Mouse (Mus musculus) ES-Bruce4 (cell line): ENCODE results near the gene Mettl27. TPM values are rescaled to one million over a fixed set of nuclear protein-coding genes. Genes with fewer than 3 reads are reported as not detected.
A peak's percentile ranks its signal among the peaks of the same experiment; 100 is the strongest.

Experiments used
- H3K27ac ChIP-seq: 2 replicates; pipeline ENCODE4 v1.5.1; 2012; ENCODE audit warnings: low read length, inconsistent platforms; ENCODE audit not compliant: insufficient read depth
- H3K27me3 ChIP-seq: 2 replicates; pipeline ENCODE4 v1.6.1; 2012; ENCODE audit warnings: mild to moderate bottlenecking, low read length, inconsistent platforms; ENCODE audit not compliant: control insufficient read depth, poor library complexity, insufficient read depth, severe bottlenecking
- H3K36me3 ChIP-seq: 2 replicates; pipeline ENCODE4 v1.6.1; 2012; ENCODE audit warnings: inconsistent platforms, mild to moderate bottlenecking, low read length, moderate library complexity; ENCODE audit not compliant: control insufficient read depth, poor library complexity, insufficient read depth, severe bottlenecking
- H3K4me1 ChIP-seq: one replicate; pipeline ENCODE4 v1.8.1; 2011; ENCODE audit warnings: low read length; ENCODE audit not compliant: control insufficient read depth, insufficient read depth
- H3K4me3 ChIP-seq: 2 replicates; pipeline ENCODE4 v1.5.1; 2011; ENCODE audit warnings: low read depth, mild to moderate bottlenecking, low read length
- H3K9ac ChIP-seq: 2 replicates; pipeline ENCODE4 v1.6.1; 2012; ENCODE audit warnings: low read depth, mild to moderate bottlenecking, inconsistent platforms; ENCODE audit not compliant: poor library complexity, severe bottlenecking
- H3K9me3 ChIP-seq: replicated peaks from 2 replicates; pipeline ENCODE4 v1.6.1; 2012; ENCODE audit warnings: mild to moderate bottlenecking, low read length, inconsistent platforms; ENCODE audit not compliant: control insufficient read depth, poor library complexity, insufficient read depth, severe bottlenecking
- CTCF ChIP-seq: IDR thresholded peaks from one replicate; pipeline ENCODE4 v1.8.1; 2011; ENCODE audit warnings: low read depth, low read length
- EP300 ChIP-seq: IDR thresholded peaks from 2 replicates; pipeline ENCODE4 v1.6.1; 2011; ENCODE audit warnings: low read depth, low read length; ENCODE audit not compliant: insufficient read depth
- POLR2A ChIP-seq: IDR thresholded peaks from one replicate; pipeline ENCODE4 v1.8.1; 2011; ENCODE audit warnings: low read length; ENCODE audit not compliant: insufficient read depth
- polyA plus RNA-seq: library from polyadenylated mRNA; stranded (reverse); fragments of >200 nt; gene quantifications from 2 replicates; pipeline ENCODE4 v1.2.4, GENCODE M21; 2011; ENCODE audit warnings: low read depth; ENCODE audit not compliant: missing spikeins, insufficient read depth, insufficient read length

Gene Mettl27
- polyA plus RNA-seq, 1 experiment = 36.3 TPM

DNA sequence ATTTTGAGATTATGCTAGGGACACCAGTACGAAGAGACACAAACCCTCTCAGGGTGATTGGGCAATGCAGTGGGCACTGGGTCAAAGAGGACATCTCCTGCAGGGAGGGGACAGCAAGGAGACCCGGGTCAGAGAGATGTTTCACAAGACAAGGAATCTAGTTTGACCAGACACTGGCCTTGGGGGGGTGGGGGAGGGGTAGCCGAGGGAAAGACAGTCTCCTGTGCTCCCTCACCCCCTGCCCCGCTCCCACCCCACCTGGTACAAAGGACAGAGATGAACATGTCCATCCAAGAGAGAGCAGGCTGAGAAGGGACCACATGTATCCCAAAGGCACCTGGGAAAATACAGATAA, 15.9 kb downstream of the Mettl27 start:
- peaks cover 6% of the 10 kb centered on the region for H3K4me1 ChIP-seq
- peak overlapping the region; percentile 85 for H3K27ac ChIP-seq
- H3K4me3 ChIP-seq = no peak overlapping the region
- no peaks in the 10 kb centered on the region for H3K9me3 ChIP-seq
- no peak overlapping the region for H3K9ac ChIP-seq
- no peak for TF ChIP-seq CTCF
- peak; percentile 89 for TF ChIP-seq EP300
- TF ChIP-seq POLR2A = no peak
- H3K27me3 ChIP-seq = no peaks in the 10 kb centered on the region
- H3K36me3 ChIP-seq = no peaks in the 10 kb centered on the region

DNA sequence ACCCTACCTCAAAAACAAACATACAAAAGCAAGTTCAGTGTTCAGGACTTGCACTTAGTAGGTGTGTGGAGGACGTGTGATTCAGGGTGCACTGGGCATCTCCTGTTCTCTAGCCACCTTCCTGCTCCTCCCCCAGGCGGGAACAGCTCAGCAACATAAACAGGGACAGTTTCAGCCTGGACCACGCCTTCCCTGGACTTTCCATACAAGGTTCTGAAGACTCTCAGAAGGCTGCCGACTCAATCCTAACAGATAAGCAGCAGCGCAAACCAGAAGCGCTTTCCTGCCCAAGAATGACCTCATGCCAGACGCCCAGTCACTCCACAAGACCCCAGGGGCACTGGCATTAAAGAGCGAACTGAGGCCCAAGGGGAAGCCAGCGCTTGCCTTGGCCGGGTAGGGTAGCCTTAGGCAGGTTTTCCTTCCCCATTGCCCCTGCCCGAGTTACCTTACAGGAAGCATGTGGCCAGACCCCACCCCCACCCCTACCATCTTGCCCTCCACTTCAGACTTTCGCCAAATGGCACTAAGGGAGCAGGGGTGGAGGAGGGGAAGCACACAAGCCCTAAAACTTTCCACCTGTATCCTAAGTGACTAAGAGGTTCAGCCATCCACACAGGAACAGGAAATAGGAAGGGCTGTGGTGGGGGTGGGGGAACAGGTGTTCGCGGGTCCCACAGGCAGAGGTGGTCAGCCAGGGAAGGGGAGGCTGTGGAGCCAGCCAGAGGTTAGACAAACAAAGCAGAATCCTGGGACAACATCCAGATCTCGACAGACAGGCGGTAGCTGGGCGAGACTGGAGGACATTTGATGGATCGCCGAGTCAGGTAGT, 19.1 kb downstream of the Mettl27 start:
- no peaks in the 10 kb centered on the region for H3K36me3 ChIP-seq
- H3K4me1 ChIP-seq = peaks cover 7% of the 10 kb centered on the region
- peak overlapping the region; percentile 57 for H3K27ac ChIP-seq
- peak overlapping the region; percentile 37 for H3K9ac ChIP-seq
- H3K4me3 ChIP-seq = peak overlapping the region; percentile 53
- H3K27me3 ChIP-seq = no peaks in the 10 kb centered on the region
- TF ChIP-seq POLR2A = peak; percentile 20
- peak; percentile 81 for TF ChIP-seq EP300
- no peak for TF ChIP-seq CTCF
- no peaks in the 10 kb centered on the region for H3K9me3 ChIP-seq

DNA sequence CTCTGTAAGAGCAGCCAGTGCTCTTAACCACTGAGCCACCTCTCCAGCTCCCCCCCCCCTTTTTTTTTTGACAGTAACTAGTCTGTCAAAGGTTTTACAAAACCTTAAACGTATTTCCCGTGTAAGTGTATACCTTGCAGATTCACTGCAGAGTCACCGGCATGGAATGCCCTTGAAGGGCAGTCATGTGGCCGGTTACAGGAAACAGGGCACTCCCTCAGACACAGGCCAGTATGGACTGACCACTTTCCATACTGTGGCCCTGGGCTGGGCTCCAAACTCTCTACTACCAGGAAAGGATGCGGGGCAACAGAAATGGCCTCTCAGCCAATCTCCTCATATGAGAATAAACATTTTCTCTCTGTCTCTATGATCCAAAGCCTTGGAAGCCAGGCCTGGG, 23.3 kb downstream of the Mettl27 start:
- TF ChIP-seq POLR2A (no peak), CTCF (no peak), EP300 (no peak)

DNA sequence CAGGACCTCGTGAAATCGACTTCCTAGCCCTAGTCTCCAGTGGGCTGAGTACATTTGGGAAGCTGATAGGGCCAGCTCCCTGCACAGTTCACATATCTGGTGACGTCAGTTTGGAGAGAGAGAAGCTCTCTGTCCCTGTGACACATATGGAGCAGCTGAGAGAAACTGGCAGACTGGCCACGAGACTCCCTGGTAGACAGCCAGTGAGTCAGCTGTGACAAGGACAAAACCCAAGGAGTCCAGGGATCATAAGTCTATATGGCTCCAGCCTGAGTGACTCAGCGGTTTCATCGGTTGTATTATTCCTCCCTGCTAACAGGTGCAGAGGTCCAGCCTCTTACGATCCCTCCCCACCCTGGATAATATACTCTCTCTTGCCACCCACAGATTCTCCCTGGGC, 26.9 kb downstream of the Mettl27 start:
- peaks cover 12% of the 10 kb centered on the region for H3K4me1 ChIP-seq
- H3K4me3 ChIP-seq = no peak overlapping the region
- no peak overlapping the region for H3K9ac ChIP-seq
- no peaks in the 10 kb centered on the region for H3K36me3 ChIP-seq
- peak overlapping the region; percentile 1; the same call in 1 of the 2 replicates for H3K27ac ChIP-seq
- no peaks in the 10 kb centered on the region for H3K9me3 ChIP-seq
- TF ChIP-seq CTCF (no peak), POLR2A (no peak), EP300 (no peak)
- H3K27me3 ChIP-seq = no peaks in the 10 kb centered on the region

More for the DNA sequence above, 23.3 kb downstream of the Mettl27 start:
- no peak overlapping the region for H3K27ac ChIP-seq
- H3K4me1 ChIP-seq = peaks cover 11% of the 10 kb centered on the region
- H3K36me3 ChIP-seq = no peaks in the 10 kb centered on the region
- no peak overlapping the region for H3K4me3 ChIP-seq
- no peak overlapping the region for H3K9ac ChIP-seq
- no peaks in the 10 kb centered on the region for H3K27me3 ChIP-seq
- H3K9me3 ChIP-seq = no peaks in the 10 kb centered on the region

DNA sequence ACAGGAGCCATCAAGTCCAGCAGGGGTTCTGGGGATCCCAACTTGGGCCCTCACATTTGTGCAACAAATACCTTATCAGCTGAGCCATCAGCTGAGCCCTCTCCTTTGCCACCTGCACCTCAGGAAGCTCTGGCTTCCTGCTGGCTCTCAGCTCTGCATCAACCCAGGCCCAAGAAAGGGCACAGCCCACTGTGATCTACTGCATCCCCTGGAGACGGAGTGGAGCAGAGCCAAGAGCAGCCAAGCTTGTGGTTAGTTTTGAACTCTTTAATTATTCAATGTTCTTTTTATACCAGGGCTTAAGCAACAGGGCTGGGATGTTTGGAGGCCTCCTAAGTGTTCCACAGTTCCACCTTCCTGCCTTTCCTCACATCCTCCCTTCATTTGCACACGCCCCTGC, 28.3 kb downstream of the Mettl27 start:
- Histone ChIP-seq H3K4me3 (no peak overlapping the region), H3K27ac (peak overlapping the region; percentile 11; the same call in 1 of the 2 replicates), H3K9me3 (no peaks in the 10 kb centered on the region), H3K36me3 (no peaks in the 10 kb centered on the region), H3K27me3 (no peaks in the 10 kb centered on the region), H3K9ac (no peak overlapping the region), H3K4me1 (peaks cover 12% of the 10 kb centered on the region)
- TF ChIP-seq CTCF (no peak), POLR2A (no peak), EP300 (no peak)

DNA sequence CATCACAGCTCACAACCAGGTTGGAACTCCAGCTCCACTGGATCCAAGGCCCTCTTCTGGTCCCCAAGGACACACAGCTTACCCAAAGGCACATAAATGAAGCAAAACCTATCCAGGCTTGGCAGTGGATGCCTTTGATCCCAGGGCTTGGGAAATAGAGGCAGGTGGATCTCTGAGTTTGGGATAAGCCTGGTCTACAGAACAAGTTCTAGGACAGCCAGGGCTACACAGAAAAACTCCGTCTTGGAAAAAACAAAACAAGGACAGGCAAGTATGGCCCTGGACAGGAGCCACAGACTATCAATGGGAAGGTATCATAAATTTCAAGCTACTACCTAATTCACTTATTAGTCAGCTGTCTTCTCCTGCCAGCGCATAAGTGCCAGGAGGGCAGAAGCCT, 29.4 kb downstream of the Mettl27 start:
- Histone ChIP-seq H3K27me3 (no peaks in the 10 kb centered on the region), H3K4me3 (no peak overlapping the region), H3K9ac (no peak overlapping the region), H3K9me3 (no peaks in the 10 kb centered on the region), H3K36me3 (no peaks in the 10 kb centered on the region), H3K4me1 (peaks cover 12% of the 10 kb centered on the region), H3K27ac (peak overlapping the region; percentile 12; the same call in 1 of the 2 replicates)
- no peak for TF ChIP-seq POLR2A
- no peak for TF ChIP-seq CTCF
- no peak for TF ChIP-seq EP300
